Mouse (Mus musculus) adrenal gland, adult 18-20 months (tissue): Measurements from ENCODE around the gene Foxd4. TPM values are rescaled to one million over a fixed set of nuclear protein-coding genes. Genes with fewer than 3 reads are reported as not detected.
"Not testable (repeated sequence)": the region's sequence is repeated elsewhere in the genome, so short reads cannot be mapped to it uniquely, and the experiment has no call there.

Experiments used
- DNase-seq, 2 experiments: peaks; one replicate each; pipeline ENCODE4 v3.0.0; 2021 to 2022; ENCODE audit warnings: low spot score in 2 of 2
- microRNA-seq, 2 experiments: library from miRNA; unstranded; fragments of <30 nt; microRNA quantifications; one replicate each; pipeline ENCODE4 v1.2.0; 2021; ENCODE audit warnings: borderline number of aligned reads in 2 of 2
- total RNA-seq, 2 experiments: library from RNA; stranded (reverse); gene quantifications; 1 replicate in 1 of 2; 2 replicates in 1 of 2; pipeline ENCODE4 v1.2.3; 2021

Foxd4 gene
- total RNA-seq, 2 experiments from 2014 or later, result not detected

DNA sequence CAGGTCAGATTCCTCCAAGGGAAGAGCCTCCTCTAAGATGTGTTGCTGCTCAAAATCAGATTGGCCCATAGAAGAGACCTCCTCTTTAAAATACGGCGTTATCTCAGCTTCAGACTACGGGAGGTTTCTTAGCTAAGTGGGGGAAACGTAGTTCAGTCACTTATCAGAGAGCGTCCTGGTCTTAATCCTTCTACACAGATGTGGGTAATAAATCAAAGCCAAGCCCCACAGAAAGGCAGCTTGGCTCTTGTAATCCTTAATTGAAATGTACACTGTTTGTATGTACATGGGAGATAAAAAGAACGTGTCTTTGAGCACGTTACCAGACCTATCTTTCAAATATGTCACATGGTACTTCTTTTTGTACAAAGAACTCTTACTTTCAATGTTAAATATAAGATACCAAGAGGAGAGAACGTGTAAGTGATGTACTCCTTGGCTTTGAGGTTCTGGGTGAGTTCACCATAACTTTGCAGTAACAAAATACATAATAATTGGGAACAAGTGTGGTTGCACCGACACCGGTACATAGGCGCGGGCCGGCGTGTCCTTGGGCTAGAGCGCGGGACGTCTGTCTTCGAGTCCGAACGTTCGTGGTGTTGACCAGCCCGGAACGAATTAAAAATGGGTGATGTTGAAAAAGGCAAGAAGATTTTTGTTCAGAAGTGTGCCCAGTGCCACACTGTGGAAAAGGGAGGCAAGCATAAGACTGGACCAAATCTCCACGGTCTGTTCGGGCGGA is 25.7 kb downstream of the Foxd4 start, which contains the start of gene Gm10053:
Gm10053 (plus strand) TSS at position 558 of the 742 bp plus-strand sequence.
- DNase-seq, result not testable (repeated sequence)

DNA sequence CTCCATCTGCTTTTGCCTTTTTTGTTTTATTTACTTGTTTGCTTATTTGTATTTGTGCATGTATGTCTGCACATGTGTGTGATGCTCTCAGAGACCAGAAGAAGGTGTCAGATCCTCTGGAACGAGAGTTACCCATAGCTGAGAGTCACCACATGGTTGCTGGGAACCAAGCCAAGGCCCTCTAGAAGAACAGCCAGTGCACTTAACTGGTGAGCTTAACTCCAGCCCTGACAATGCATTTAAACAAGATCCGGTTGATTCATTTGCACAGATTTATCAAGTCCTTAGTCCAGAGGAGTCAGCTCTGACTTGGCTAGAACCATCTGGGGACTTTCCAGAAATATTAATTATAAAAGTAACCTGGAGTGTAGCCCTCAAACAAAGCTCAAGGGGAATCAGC is 27.1 kb downstream of the Foxd4 start:
- no peak for DNase-seq

DNA sequence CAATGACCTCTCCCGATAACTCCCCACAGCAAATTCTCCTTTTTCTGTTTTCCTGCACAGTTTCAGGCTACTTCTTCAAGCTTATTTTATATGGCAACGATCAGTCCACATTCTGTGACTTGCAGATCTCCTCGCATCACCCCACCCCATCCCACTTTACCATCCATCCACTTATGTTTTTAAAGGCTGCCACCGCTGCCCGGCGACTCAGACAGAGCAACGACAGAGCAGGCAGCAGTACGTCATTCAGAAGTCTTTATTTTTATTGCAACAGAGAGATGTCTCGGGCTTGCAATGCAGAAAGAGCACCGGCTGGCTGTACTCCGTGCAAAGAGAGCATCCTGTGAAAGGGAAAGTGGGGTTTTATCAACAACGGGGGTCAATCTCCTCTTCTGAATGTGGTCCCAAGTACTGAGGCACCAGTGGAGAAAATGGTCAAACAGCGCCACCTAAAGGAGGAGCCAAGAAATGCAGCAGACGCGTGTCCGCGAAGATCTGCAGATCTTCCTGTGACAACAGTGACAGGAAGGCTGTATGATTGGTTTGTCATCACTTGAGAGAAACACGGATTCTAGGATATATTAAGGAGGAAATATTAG is 29.9 kb downstream of the Foxd4 start:
- peak; percentile 74 to 75 for DNase-seq

DNA sequence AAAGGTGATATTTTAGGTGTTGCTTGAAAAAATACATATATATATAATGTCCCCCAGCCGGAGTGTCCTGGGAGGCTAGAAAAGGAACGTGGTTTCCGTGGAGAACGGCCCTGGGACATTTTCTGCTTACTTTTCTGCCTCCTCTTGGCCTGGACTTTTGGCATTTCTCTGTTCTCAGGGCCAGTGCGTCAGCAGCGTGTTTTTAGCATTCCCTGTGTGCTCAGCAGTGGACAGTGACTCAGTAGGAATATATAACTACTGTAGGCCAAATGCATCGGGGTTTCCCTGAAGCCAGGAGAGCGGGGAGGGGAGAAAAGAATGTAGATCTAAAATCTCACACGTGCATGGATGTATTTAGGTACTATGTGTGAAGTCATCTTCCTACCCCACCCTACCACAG is 35.6 kb downstream of the Foxd4 start:
- peak in 1 of 2 experiments; percentile 31 for DNase-seq

DNA sequence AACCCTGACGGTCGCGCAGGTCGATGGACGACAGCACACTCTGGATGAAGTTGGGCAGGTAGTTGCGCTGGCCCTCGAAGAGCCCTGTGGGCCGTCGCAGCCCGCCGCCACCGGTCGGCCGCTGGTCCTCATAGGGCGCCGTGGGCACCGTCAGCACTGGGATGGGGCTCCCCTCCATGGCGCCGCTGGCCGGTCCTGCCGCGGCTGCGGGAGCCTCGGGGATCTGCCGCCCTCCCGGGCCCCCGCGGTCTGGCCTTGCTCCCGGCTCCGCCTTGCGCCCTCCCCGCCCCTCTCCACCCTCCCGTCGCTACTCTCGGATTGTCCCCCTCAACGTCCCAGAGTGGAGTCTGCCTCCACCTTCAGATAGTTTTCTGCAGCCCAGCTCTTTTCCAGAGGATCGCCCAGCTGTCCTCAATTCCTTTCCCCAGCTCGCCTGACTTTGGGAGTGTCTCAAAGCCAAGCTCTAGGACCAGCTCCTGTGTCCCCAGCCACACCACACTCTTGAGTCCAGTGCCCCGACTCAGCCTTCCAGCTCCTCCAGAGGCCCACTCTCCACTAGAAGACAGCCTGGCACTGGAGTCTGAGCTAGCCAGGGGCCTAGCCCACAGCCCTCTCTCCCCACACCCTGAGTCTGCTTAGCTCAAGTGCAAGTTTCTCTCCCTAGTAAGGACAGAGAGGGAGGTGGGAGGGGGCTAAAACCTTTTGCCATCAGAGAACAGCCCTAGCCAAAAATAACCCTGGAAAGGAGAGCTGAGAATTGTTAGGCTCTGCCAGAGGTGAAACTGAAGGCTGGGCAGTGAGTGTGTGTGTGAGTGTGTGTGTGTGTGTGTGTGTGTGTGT is 39.2 kb downstream of the Foxd4 start, which contains the start of gene Pgm5:
Pgm5 (minus strand) TSS at position 244 of the 840 bp plus-strand sequence.
- DNase-seq, result peak; percentile 50 to 54

DNA sequence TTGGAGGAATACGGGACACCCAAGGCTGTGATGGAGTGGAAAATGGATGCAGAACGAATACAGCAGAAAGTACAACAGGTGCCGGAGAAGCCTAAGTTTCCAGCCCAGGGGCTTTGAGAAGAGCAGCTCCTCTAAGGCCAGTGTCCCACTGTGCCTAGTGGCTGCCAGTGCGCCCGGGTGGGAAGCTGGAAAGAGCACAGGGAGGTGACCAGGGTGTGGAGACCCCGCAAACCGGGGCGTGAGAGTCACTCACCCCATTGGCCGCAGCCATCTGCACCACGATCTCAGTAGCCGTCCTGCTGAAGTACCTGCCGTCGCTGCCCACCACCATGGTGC is 39.8 kb downstream of the Foxd4 start:
- peak in 1 of 2 experiments; percentile 24 for DNase-seq

DNA sequence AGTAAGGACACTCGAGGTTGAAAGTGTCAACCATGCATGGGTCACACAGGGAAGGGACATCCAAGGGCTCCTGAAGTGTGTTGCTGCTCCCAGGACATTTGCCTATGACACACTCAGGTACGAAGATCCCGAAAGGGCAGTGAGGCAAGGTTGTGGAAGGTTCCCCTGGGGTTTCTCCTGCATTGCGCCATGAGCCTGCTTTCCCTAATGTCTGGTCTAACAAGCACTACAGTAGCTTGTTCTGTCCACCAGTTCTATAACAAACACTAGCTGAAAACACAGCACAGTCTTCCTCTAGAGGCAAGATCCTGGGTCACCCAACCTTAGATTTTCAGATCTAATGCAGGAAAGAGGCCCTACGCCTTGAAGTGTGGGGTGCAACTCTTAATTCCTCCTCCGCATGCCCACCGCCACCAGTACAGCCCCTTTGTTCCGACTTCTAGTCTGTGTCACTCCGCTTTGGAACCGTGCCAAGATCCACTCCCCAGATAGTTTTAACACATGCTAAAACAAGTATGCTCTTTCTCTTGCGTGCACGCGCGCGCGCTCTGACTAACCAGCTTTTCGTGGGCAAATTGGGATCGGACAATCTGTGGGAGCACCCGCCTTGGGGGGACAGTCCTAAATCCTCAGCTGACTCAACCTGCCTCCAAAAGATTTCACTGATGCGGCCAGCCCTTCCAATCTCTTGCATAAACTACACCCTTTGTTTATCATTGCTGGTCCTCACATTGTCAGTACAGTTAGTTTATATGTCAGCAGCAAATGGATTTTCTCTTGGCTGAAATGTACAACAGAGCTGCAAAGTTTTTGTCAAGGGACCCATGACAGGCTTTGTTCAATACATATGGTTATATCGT is 49.3 kb downstream of the Foxd4 start:
- DNase-seq, result no peak

Small RNA genes within 50 kb of the gene (microRNA-seq; reads per million reads assigned to microRNA genes)
- gene Mir3084-1, result 0 reads per million in 2 experiments

Other genes starting within 250 kb of the Foxd4 start
- gene Tmem252, start 227.2 kb downstream of the Foxd4 start, total RNA-seq, result under 1 TPM; 0.17 to 0.22 TPM
- 100 to 1,000 TPM in 1 of 2 experiments, 10 to 100 TPM in 1; 61.1 to 103 TPM for gene Pgm5, start 39.3 kb downstream of the Foxd4 start, total RNA-seq
- gene Gm10053, start 25.5 kb downstream of the Foxd4 start, total RNA-seq, result 100 to 1,000 TPM; 257 to 508 TPM
- 10 to 100 TPM; 12.2 to 14.1 TPM for gene Cbwd1, start 60.4 kb upstream of the Foxd4 start, total RNA-seq
- 10 to 100 TPM; 23.1 to 23.5 TPM for gene Dock8, start 98.3 kb upstream of the Foxd4 start, total RNA-seq